Mouse (Mus musculus): ENCODE measurements around the gene Mcm2.

The Mcm2 gene

GRCm38 (mm10) chr6:88928026-88928425, 29.4 kb upstream of the Mcm2 start:
- in situ Hi-C loops (cut with MseI, MboI), result loop anchor here in 1 of 2 experiments (5.0 kb wide), 1 partner anchor 79 kb away; no protein-coding TSS in a partner anchor

- in situ Hi-C loops (cut with MseI, MboI), result loop anchor here in 1 of 2 experiments (5.0 kb wide), 1 partner anchor 80 kb away; no protein-coding TSS in a partner anchor
Observed at GRCm38 (mm10) chr6:88927595-88927994, 29.0 kb upstream of the Mcm2 start.

- in situ Hi-C loops (cut with MseI, MboI), result loop anchor here in 1 of 2 experiments (5.0 kb wide), 1 partner anchor 80 kb away; no protein-coding TSS in a partner anchor
Observed at GRCm38 (mm10) chr6:88926870-88927269, 28.3 kb upstream of the Mcm2 start.

GRCm38 (mm10) chr6:88925640-88926205, 27.1 kb upstream of the Mcm2 start:
- in situ Hi-C loops (cut with MseI, MboI), result loop anchor here in 1 of 2 experiments (5.0 kb wide), 1 partner anchor 82 kb away; no protein-coding TSS in a partner anchor

GRCm38 (mm10) chr6:88924502-88925275, 26.1 kb upstream of the Mcm2 start:
- in situ Hi-C loops (cut with MseI, MboI), result loop anchor here in 1 of 2 experiments (5.0 kb wide), 1 partner anchor 83 kb away; no protein-coding TSS in a partner anchor

GRCm38 (mm10) chr6:88918802-88919201, 20.2 kb upstream of the Mcm2 start:
- in situ Hi-C loops (cut with MseI, MboI), result no loop called here

GRCm38 (mm10) chr6:88916153-88916552, 17.6 kb upstream of the Mcm2 start:
- in situ Hi-C loops (cut with MseI, MboI), result no loop called here

- in situ Hi-C loops (cut with MseI, MboI), result no loop called here
Observed at GRCm38 (mm10) chr6:88915510-88915909, 16.9 kb upstream of the Mcm2 start.

- in situ Hi-C loops (cut with MseI, MboI), result no loop called here
Observed at GRCm38 (mm10) chr6:88914799-88915198, 16.2 kb upstream of the Mcm2 start.

GRCm38 (mm10) chr6:88913440-88913839, 14.9 kb upstream of the Mcm2 start:
- in situ Hi-C loops (cut with MseI, MboI), result no loop called here

GRCm38 (mm10) chr6:88913022-88913421, 14.4 kb upstream of the Mcm2 start:
- in situ Hi-C loops (cut with MseI, MboI), result no loop called here

- in situ Hi-C loops (cut with MseI, MboI), result no loop called here
Observed at GRCm38 (mm10) chr6:88909151-88909550, 10.6 kb upstream of the Mcm2 start.

- in situ Hi-C loops (cut with MseI, MboI), result no loop called here
Observed at GRCm38 (mm10) chr6:88906369-88907108, 8.0 kb upstream of the Mcm2 start.

GRCm38 (mm10) chr6:88905042-88905441, 6.5 kb upstream of the Mcm2 start:
- in situ Hi-C loops (cut with MseI, MboI), result no loop called here

- in situ Hi-C loops (cut with MseI, MboI), result no loop called here
Observed at GRCm38 (mm10) chr6:88904456-88904974, 5.9 kb upstream of the Mcm2 start.

GRCm38 (mm10) chr6:88903708-88904107, 5.1 kb upstream of the Mcm2 start:
- in situ Hi-C loops (cut with MseI, MboI), result no loop called here

- in situ Hi-C loops (cut with MseI, MboI), result no loop called here
Observed at GRCm38 (mm10) chr6:88901947-88902820, 3.6 kb upstream of the Mcm2 start, which contains the start of gene Tpra1. Gene Tpra1, plus strand, starts transcription at chr6:88902251.

- in situ Hi-C loops (cut with MseI, MboI), result no loop called here
Observed at GRCm38 (mm10) chr6:88901471-88901870, 2.9 kb upstream of the Mcm2 start.

GRCm38 (mm10) chr6:88899628-88900027, 1.0 kb upstream of the Mcm2 start:
- in situ Hi-C loops (cut with MseI, MboI), result no loop called here

GRCm38 (mm10) chr6:88899086-88899485, 506 bp upstream of the Mcm2 start:
- in situ Hi-C loops (cut with MseI, MboI), result no loop called here

- in situ Hi-C loops (cut with MseI, MboI), result no loop called here
Observed at GRCm38 (mm10) chr6:88897246-88897645, 1.3 kb downstream of the Mcm2 start.
